Mouse (Mus musculus) MEL (cell line): ENCODE results near the gene Arhgap28. TPM values are rescaled to one million over a fixed set of nuclear protein-coding genes. Genes with fewer than 3 reads are reported as not detected.

ENCODE experiments used
- DNase-seq: peaks from one replicate; pipeline ENCODE4 v3.0.0; 2011; ENCODE audit warnings: low read depth, low spot score
- H3K27ac ChIP-seq: 2 replicates; pipeline ENCODE4 v1.5.1; 2012; ENCODE audit warnings: low read depth, mild to moderate bottlenecking, control low read depth, low read length, moderate library complexity; ENCODE audit not compliant: control insufficient read depth
- H3K27me3 ChIP-seq, 2 experiments: fragments of 150-350 bp in 1 of 2; sonication (generic) in 1 of 2; 2 replicates each; pipeline ENCODE4 v1.6.1; 2012; ENCODE audit warnings: low read length in 2 of 2, mild to moderate bottlenecking in 2 of 2, improper control_type of control experiment in 1 of 2, moderate library complexity in 1 of 2; ENCODE audit not compliant: insufficient read depth in 2 of 2, control insufficient read depth in 1 of 2
- H3K36me3 ChIP-seq, 2 experiments: 2 replicates each; pipeline ENCODE4 v1.6.1; 2012 to 2014; ENCODE audit warnings: low read length in 2 of 2, improper control_type of control experiment in 1 of 2, inconsistent platforms in 1 of 2, mild to moderate bottlenecking in 1 of 2; ENCODE audit not compliant: insufficient read depth in 2 of 2, control insufficient read depth in 1 of 2
- H3K4me1 ChIP-seq, 2 experiments: fragments of 150-350 bp in 1 of 2; sonication (generic) in 1 of 2; 2 replicates each; pipeline ENCODE4 v1.6.1; 2012; ENCODE audit warnings: low read length in 2 of 2, improper control_type of control experiment in 1 of 2, mild to moderate bottlenecking in 1 of 2; ENCODE audit not compliant: insufficient read depth in 2 of 2, control insufficient read depth in 1 of 2
- H3K4me3 ChIP-seq, 2 experiments: fragments of 150-350 bp in 1 of 2; sonication (generic) in 1 of 2; 2 replicates each; pipeline ENCODE4 v1.5.1; 2012; ENCODE audit warnings: low read depth in 2 of 2, low read length in 2 of 2, mild to moderate bottlenecking in 2 of 2, moderate library complexity in 2 of 2, control low read depth in 1 of 2, improper control_type of control experiment in 1 of 2; ENCODE audit not compliant: control insufficient read depth in 1 of 2, insufficient read depth in 1 of 2
- H3K79me2 ChIP-seq: 2 replicates; pipeline ENCODE4 v1.6.1; 2012; ENCODE audit warnings: mild to moderate bottlenecking, low read length, moderate library complexity; ENCODE audit not compliant: control insufficient read depth, poor library complexity, insufficient read depth
- H3K9ac ChIP-seq: 2 replicates; pipeline ENCODE4 v1.6.1; 2012; ENCODE audit warnings: low read depth, mild to moderate bottlenecking, control low read depth, low read length, moderate library complexity; ENCODE audit not compliant: control insufficient read depth, poor library complexity, severe bottlenecking
- H3K9me3 ChIP-seq: fragments of 150-350 bp; sonication (generic); replicated peaks from 2 replicates; pipeline ENCODE4 v1.6.1; 2012; ENCODE audit warnings: mild to moderate bottlenecking, low read length, improper control_type of control experiment, moderate library complexity; ENCODE audit not compliant: insufficient read depth
- CHD1 ChIP-seq: IDR thresholded peaks from 2 replicates; pipeline ENCODE4 v1.6.1; 2012; ENCODE audit warnings: low read depth, mild to moderate bottlenecking, inconsistent platforms, low read length, improper control_type of control experiment
- E2F4 ChIP-seq: IDR thresholded peaks from 2 replicates; pipeline ENCODE4 v1.6.1; 2011; ENCODE audit warnings: low read depth, low read length, improper control_type of control experiment, borderline replicate concordance
- ELF1 ChIP-seq: IDR thresholded peaks from 2 replicates; pipeline ENCODE4 v1.6.1; 2014; ENCODE audit warnings: low read depth, mild to moderate bottlenecking, inconsistent platforms, low read length, improper control_type of control experiment, moderate library complexity
- GABPA ChIP-seq: IDR thresholded peaks from 2 replicates; pipeline ENCODE4 v1.6.1; 2012; ENCODE audit warnings: low read depth, mild to moderate bottlenecking, inconsistent platforms, low read length, improper control_type of control experiment, moderate library complexity
- HCFC1 ChIP-seq: IDR thresholded peaks from 2 replicates; pipeline ENCODE4 v1.6.1; 2012; ENCODE audit warnings: low read depth, mild to moderate bottlenecking, inconsistent platforms, low read length, improper control_type of control experiment, moderate library complexity
- JUND ChIP-seq: IDR thresholded peaks from 2 replicates; pipeline ENCODE4 v1.6.1; 2011; ENCODE audit warnings: low read depth, mild to moderate bottlenecking, improper control_type of control experiment, low read length
- MEF2A ChIP-seq: IDR thresholded peaks from 2 replicates; pipeline ENCODE4 v1.6.1; 2014; ENCODE audit warnings: low read depth, mild to moderate bottlenecking, inconsistent platforms, low read length, improper control_type of control experiment; ENCODE audit not compliant: poor library complexity, insufficient replicate concordance, severe bottlenecking; ENCODE audit errors: extremely low read depth
- MXI1 ChIP-seq: IDR thresholded peaks from 2 replicates; pipeline ENCODE4 v1.6.1; 2011; ENCODE audit warnings: mild to moderate bottlenecking, low read depth, low read length, improper control_type of control experiment
- MYB ChIP-seq: IDR thresholded peaks from 2 replicates; pipeline ENCODE4 v1.6.1; 2011; ENCODE audit warnings: mild to moderate bottlenecking, low read depth, low read length, improper control_type of control experiment
- NRF1 ChIP-seq: IDR thresholded peaks from 2 replicates; pipeline ENCODE4 v1.6.1; 2014; ENCODE audit warnings: low read depth, mild to moderate bottlenecking, inconsistent platforms, low read length, improper control_type of control experiment, moderate library complexity; ENCODE audit not compliant: poor library complexity, insufficient read depth, severe bottlenecking
- RCOR1 ChIP-seq: IDR thresholded peaks from 2 replicates; pipeline ENCODE4 v1.6.1; 2012; ENCODE audit warnings: low read depth, mild to moderate bottlenecking, inconsistent platforms, low read length, improper control_type of control experiment
- TBP ChIP-seq: IDR thresholded peaks from 2 replicates; pipeline ENCODE4 v1.8.0; 2011; ENCODE audit warnings: low read depth, low read length, improper control_type of control experiment
- UBTF ChIP-seq: IDR thresholded peaks from 2 replicates; pipeline ENCODE4 v1.6.1; 2012; ENCODE audit warnings: low read depth, mild to moderate bottlenecking, inconsistent platforms, low read length, improper control_type of control experiment, moderate library complexity, borderline replicate concordance; ENCODE audit not compliant: insufficient read depth
- USF1 ChIP-seq: IDR thresholded peaks from 2 replicates; pipeline ENCODE4 v1.6.1; 2014; ENCODE audit warnings: low read depth, mild to moderate bottlenecking, inconsistent platforms, low read length, improper control_type of control experiment, moderate library complexity
- USF2 ChIP-seq, 2 experiments: IDR thresholded peaks; 2 replicates each; pipeline ENCODE4 v1.6.1; 2011 to 2012; ENCODE audit warnings: improper control_type of control experiment in 2 of 2, low read length in 2 of 2, borderline replicate concordance in 1 of 2, inconsistent platforms in 1 of 2, low read depth in 1 of 2, mild to moderate bottlenecking in 1 of 2; ENCODE audit not compliant: insufficient read depth in 1 of 2
- ZC3H11A ChIP-seq: IDR thresholded peaks from 2 replicates; pipeline ENCODE4 v1.6.1; 2012; ENCODE audit warnings: low read depth, mild to moderate bottlenecking, inconsistent platforms, low read length, improper control_type of control experiment
- ZKSCAN1 ChIP-seq: IDR thresholded peaks from 2 replicates; pipeline ENCODE4 v1.6.1; 2012; ENCODE audit warnings: low read depth, mild to moderate bottlenecking, inconsistent platforms, low read length, improper control_type of control experiment, moderate library complexity
- ZNF384 ChIP-seq: IDR thresholded peaks from 2 replicates; pipeline ENCODE4 v1.6.1; 2012; ENCODE audit warnings: low read depth, mild to moderate bottlenecking, inconsistent platforms, low read length, improper control_type of control experiment
- polyA plus RNA-seq, 2 experiments: library from polyadenylated mRNA; stranded (reverse) in 1 of 2; unstranded in 1 of 2; fragments of >175 nt in 1 of 2; fragments of >200 nt in 1 of 2; gene quantifications; 2 replicates each; pipeline versions ENCODE4 v1.2.1 to v1.2.4; 2012; ENCODE audit warnings: low replicate concordance in 2 of 2, low read depth in 1 of 2; ENCODE audit not compliant: insufficient read length in 2 of 2, insufficient read depth in 1 of 2, missing spikeins in 1 of 2
- total RNA-seq: library from RNA; depleted of rRNA; stranded (reverse); fragments of 300-350 nt; gene quantifications from 2 replicates; pipeline ENCODE4 v1.2.3, GENCODE M21; 2012

Arhgap28 gene
- total and polyA plus RNA-seq, 3 experiments = not detected

GRCm38 (mm10) chr17:67962858-67963257 is 41.1 kb downstream of the Arhgap28 start:
- no peaks in the 10 kb centered on the region for H3K9me3 ChIP-seq
- no peaks in the 10 kb centered on the region for H3K27me3 ChIP-seq

GRCm38 (mm10) chr17:67962020-67962419 is 41.9 kb downstream of the Arhgap28 start:
- Histone ChIP-seq H3K79me2 (no peaks in the 10 kb centered on the region), H3K4me3 (no peak overlapping the region), H3K36me3 (no peaks in the 10 kb centered on the region), H3K4me1 (no peaks in the 10 kb centered on the region), H3K27me3 (no peaks in the 10 kb centered on the region), H3K9ac (no peak overlapping the region), H3K27ac (no peak overlapping the region), H3K9me3 (no peaks in the 10 kb centered on the region)
- no peak for DNase-seq
- TF ChIP-seq JUND (no peak), ZC3H11A (no peak)

More at GRCm38 (mm10) chr17:67962858-67963257, 41.1 kb downstream of the Arhgap28 start:
- Histone ChIP-seq H3K4me3 (no peak overlapping the region), H3K4me1 (no peaks in the 10 kb centered on the region), H3K79me2 (no peaks in the 10 kb centered on the region), H3K9ac (no peak overlapping the region), H3K27ac (no peak overlapping the region), H3K36me3 (no peaks in the 10 kb centered on the region)
- no peak for DNase-seq
- TF ChIP-seq USF1 = no peak
- TF ChIP-seq MEF2A = no peak
- TF ChIP-seq NRF1 = no peak
- no peak for TF ChIP-seq GABPA
- no peak for TF ChIP-seq CHD1
- no peak for TF ChIP-seq TBP
- TF ChIP-seq ELF1 = no peak
- no peak for TF ChIP-seq MXI1
- TF ChIP-seq UBTF = no peak
- no peak for TF ChIP-seq RCOR1
- no peak for TF ChIP-seq HCFC1
- TF ChIP-seq ZKSCAN1 = no peak
- TF ChIP-seq E2F4 = no peak
- TF ChIP-seq USF2 (IDR thresholded peaks at IDR 0.05; ENCODE audit: borderline replicate concordance in 1 of 2, insufficient read depth in 1 of 2, low read depth in 1 of 2, low read length in 2 of 2) = no peak
- TF ChIP-seq ZNF384 = no peak
- TF ChIP-seq MYB = no peak
